Comparison of ENCODE assay signal across 30 mouse cellular contexts in genomic region chr11:121563312-121563711, GRCm38 (mm10). TPM values are rescaled to one million over a fixed set of nuclear protein-coding genes. Genes with fewer than 3 reads are reported as not detected.
A peak's percentile ranks its signal among the peaks of the same experiment; 100 is the strongest.
DNase-seq lines count a peak whose midpoint lies in the region; ATAC-seq and TF ChIP-seq lines count a peak whose summit lies in the region.
"Had no signal": no experiment of that assay in that cellular context is flagged by ENCODE, and none has a peak within 500 bp of the region (broad histone marks: within the 10 kb centered on the region; RNA-seq: fewer than 3 reads in every experiment).

No protein-coding gene starts in this region.

- no peak for ATAC-seq in hindbrain, postnatal 0 days
- ATAC-seq: forebrain, embryonic 15.5 days; intestine, embryonic 15.5 days; Patski had no signal

- no peaks in the 10 kb centered on the region for H3K9me3 ChIP-seq in hindbrain, postnatal 0 days (ENCODE audit: low read length)
- H3K9me3 ChIP-seq: embryonic facial prominence, embryonic 10.5 days; embryonic facial prominence, embryonic 13.5 days; forebrain, embryonic 12.5 days; forebrain, embryonic 15.5 days; G1E; heart, embryonic 13.5 days; hindbrain, embryonic 12.5 days; hindbrain, embryonic 15.5 days; intestine, embryonic 15.5 days had no signal

- H3K4me3 ChIP-seq in hindbrain, postnatal 0 days (ENCODE audit: low read length), result no peak overlapping the region
- H3K4me3 ChIP-seq: embryonic facial prominence, embryonic 10.5 days; embryonic facial prominence, embryonic 13.5 days; erythroblast, embryonic 14.5 days; forebrain, embryonic 12.5 days; forebrain, embryonic 15.5 days; heart, embryonic 13.5 days; hindbrain, embryonic 12.5 days; hindbrain, embryonic 15.5 days; intestine, embryonic 15.5 days had no signal

- no peaks in the 10 kb centered on the region; the same call in 1 of the 2 replicates for H3K36me3 ChIP-seq in hindbrain, postnatal 0 days (ENCODE audit: insufficient read depth, low read length)
- H3K36me3 ChIP-seq: forebrain, embryonic 15.5 days; intestine, embryonic 15.5 days had no signal

- no peaks in the 10 kb centered on the region for H3K27me3 ChIP-seq in hindbrain, postnatal 0 days (ENCODE audit: insufficient read depth, low read length)
- H3K27me3 ChIP-seq: CH12.LX; embryonic facial prominence, embryonic 13.5 days; forebrain, embryonic 12.5 days; forebrain, embryonic 15.5 days; heart, embryonic 13.5 days; hindbrain, embryonic 12.5 days; hindbrain, embryonic 15.5 days; intestine, embryonic 15.5 days; Patski had no signal

- no peak overlapping the region for H3K27ac ChIP-seq in hindbrain, postnatal 0 days
- H3K27ac ChIP-seq: embryonic facial prominence, embryonic 10.5 days; embryonic facial prominence, embryonic 13.5 days; forebrain, embryonic 12.5 days; forebrain, embryonic 15.5 days; heart, embryonic 13.5 days; hindbrain, embryonic 12.5 days; hindbrain, embryonic 15.5 days; intestine, embryonic 15.5 days had no signal

- WGBS in hindbrain, postnatal 0 days, result 90% methylated on average over 5 of the region's 5 CpGs

- no peak for TF ChIP-seq CTCF in hindbrain, postnatal 0 days (IDR thresholded peaks at IDR 0.05; ENCODE audit: low read depth)

- no peak overlapping the region for H3K9ac ChIP-seq in hindbrain, postnatal 0 days (replicated peaks; ENCODE audit: low read length)
- H3K9ac ChIP-seq: embryonic facial prominence, embryonic 13.5 days; forebrain, embryonic 12.5 days; forebrain, embryonic 15.5 days; heart, embryonic 13.5 days; hindbrain, embryonic 12.5 days; hindbrain, embryonic 15.5 days; intestine, embryonic 15.5 days had no signal

- H3K4me2 ChIP-seq in hindbrain, postnatal 0 days (ENCODE audit: low read depth, low read length), result no peak overlapping the region
- H3K4me2 ChIP-seq: embryonic facial prominence, embryonic 13.5 days; forebrain, embryonic 12.5 days; forebrain, embryonic 15.5 days; heart, embryonic 13.5 days; hindbrain, embryonic 12.5 days; hindbrain, embryonic 15.5 days; intestine, embryonic 15.5 days had no signal

- no peaks in the 10 kb centered on the region for H3K4me1 ChIP-seq in hindbrain, postnatal 0 days (ENCODE audit: insufficient read depth, low read length)
- H3K4me1 ChIP-seq: embryonic facial prominence, embryonic 10.5 days; embryonic facial prominence, embryonic 13.5 days; forebrain, embryonic 12.5 days; forebrain, embryonic 15.5 days; heart, embryonic 13.5 days; hindbrain, embryonic 12.5 days; hindbrain, embryonic 15.5 days; intestine, embryonic 15.5 days had no signal

- peak; percentile 43 to 66 for DNase-seq in cerebellum, adult 18-20 months
- no peak for DNase-seq in cerebellum, postnatal 4 days (ENCODE audit: low spot score in 2 of 2)
- peak; percentile 88 for DNase-seq in brain, adult 2 months (ENCODE audit: low read depth, low spot score)
- peak; percentile 63 for DNase-seq in cerebellum, adult 9-10 months
- peak; percentile 53 to 57 for DNase-seq in cerebellum, postnatal 14 days
- no peak for DNase-seq in hindbrain, postnatal 0 days (ENCODE audit: low spot score)
- no peak for DNase-seq in layer of hippocampus, postnatal 36 days
- DNase-seq in kidney, postnatal 4 days, result no peak
- DNase-seq: adrenal gland, postnatal 10 days; adrenal gland, postnatal 36 days; B cell, adult 2 months; embryo, embryonic 11 days; gastrocnemius, postnatal 25 days; heart, adult 18-20 months; heart, postnatal 14 days; kidney, adult 18-20 months; kidney, adult 9 months had no signal

RNA-seq across cellular contexts. Expression of gene Zfp750, which starts 44.2 kb away (rescaled TPM):
- total RNA-seq in hindbrain, postnatal 0 days (2014; rRNA removed), result 0.05 TPM in 1 of 2 replicates, not detected in the other
- polyA plus RNA-seq in hindbrain, postnatal 0 days (2015; fragmentation: Nextera tagmentation; extraction: Ambion mirVana), result 0.18 and 0.21 TPM in 2 replicates
- under 1 TPM; 0.27 to 0.30 TPM for total RNA-seq in layer of hippocampus, postnatal 36 days (2021)
- total RNA-seq: heart, postnatal 14 days; hematopoietic stem cell, adult 5-6 weeks had no signal
- polyA plus RNA-seq: erythroblast, embryonic 14.5 days; Patski had no signal

Comparison
In these comparisons a context has a peak if more than half of its experiments do, and no peak if none do; other contexts are left out.
1. DNase-seq: peak in cerebellum, adult 18-20 months (2 of 2), brain, adult 2 months (single experiment), cerebellum, adult 9-10 months (single experiment) and cerebellum, postnatal 14 days (2 of 2); none in cerebellum, postnatal 4 days (0 of 2), hindbrain, postnatal 0 days (single experiment), layer of hippocampus, postnatal 36 days (0 of 2) and kidney, postnatal 4 days (0 of 2).